Mouse (Mus musculus): ENCODE results near the gene Cyct. TPM values are rescaled to one million over a fixed set of nuclear protein-coding genes. Genes with fewer than 3 reads are reported as not detected.
A peak's percentile ranks its signal among the peaks of the same experiment; 100 is the strongest.

The Cyct gene
- total and polyA plus RNA-seq, 2 experiments, result not detected

DNA sequence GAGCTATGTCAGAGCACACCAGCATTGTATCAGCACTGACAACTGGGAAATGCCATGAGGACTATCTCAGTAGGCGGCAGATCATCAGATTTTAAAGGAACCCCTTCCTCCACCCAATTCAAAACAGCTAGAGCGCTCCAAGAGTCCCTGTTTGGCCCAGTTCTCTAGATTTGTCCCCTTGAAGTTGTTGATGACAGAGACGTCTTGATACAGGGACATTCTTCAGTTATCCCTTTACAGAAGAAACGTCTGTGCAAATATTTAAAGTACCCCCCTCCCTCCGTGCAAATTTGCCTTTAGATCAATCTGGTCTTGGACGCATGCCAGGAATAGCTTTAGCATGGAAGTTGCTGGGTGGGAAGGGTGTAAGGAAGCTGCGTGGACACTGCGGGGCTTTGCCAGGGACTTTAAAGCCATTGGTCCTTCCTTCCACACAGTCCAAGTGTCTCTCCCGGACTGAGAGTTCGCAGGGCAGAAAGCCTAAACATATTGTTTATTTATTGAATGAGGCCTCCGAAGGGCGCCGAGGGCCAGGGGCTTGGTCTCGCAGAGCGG lies 45.4 kb upstream of the Cyct start:
- H3K4me3 ChIP-seq (ENCODE audit: insufficient read depth, low read depth, low read length), result peak overlapping the region; percentile 87
- 3% methylated on average over 15 of the region's 15 CpGs for WGBS
- H3K79me2 ChIP-seq (ENCODE audit: control insufficient read depth, insufficient read depth, low read length), result no peaks in the 10 kb centered on the region
- peaks cover 8% of the 10 kb centered on the region for H3K4me1 ChIP-seq (ENCODE audit: control insufficient read depth, insufficient read depth, low read length)
- H3K36me3 ChIP-seq (ENCODE audit: control insufficient read depth, insufficient read depth, low read length), result no peaks in the 10 kb centered on the region
- no peak for TF ChIP-seq POLR2A (IDR thresholded peaks at IDR 0.05; ENCODE audit: extremely low read depth, insufficient read depth, low read length)
- H3K27ac ChIP-seq (replicated peaks; ENCODE audit: insufficient read depth, low read depth, low read length), result no peak overlapping the region
- DNase-seq (ENCODE audit: extremely low read depth, low read depth, low spot score), result no peak
- H3K9ac ChIP-seq (ENCODE audit: low read depth, low read length), result peak overlapping the region; percentile 74
- peaks cover 14% of the 10 kb centered on the region for H3K27me3 ChIP-seq (ENCODE audit: control insufficient read depth, insufficient read depth, low read length)

DNA sequence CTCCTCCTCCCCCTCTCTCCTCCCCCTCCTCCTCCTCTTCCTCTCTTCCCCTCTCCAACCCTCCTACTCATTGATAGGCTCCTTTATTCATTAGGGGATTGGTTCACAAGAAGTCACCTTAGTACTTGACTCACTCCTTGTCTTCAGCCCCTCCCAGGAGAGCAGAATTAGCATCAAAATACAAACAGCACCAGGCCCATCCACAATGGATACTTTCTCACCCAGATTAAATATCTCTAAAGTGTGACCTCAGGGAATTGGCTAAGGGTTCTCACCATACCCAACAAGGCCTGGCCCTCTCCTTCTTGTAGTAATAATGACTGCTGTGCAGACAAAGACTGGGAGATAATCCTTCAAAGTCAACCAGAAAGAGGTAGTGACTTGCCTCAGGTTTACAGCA lies 39.9 kb upstream of the Cyct start:
- TF ChIP-seq CTCF (IDR thresholded peaks at IDR 0.05; ENCODE audit: low read depth, low read length), result no peak
- no peak for TF ChIP-seq POLR2A (IDR thresholded peaks at IDR 0.05; ENCODE audit: extremely low read depth, insufficient read depth, low read length)
- Histone ChIP-seq H3K27me3 (ENCODE audit: control insufficient read depth, insufficient read depth, low read length) (peaks cover 7% of the 10 kb centered on the region), H3K4me1 (ENCODE audit: control insufficient read depth, insufficient read depth, low read length) (no peaks in the 10 kb centered on the region), H3K9ac (ENCODE audit: low read depth, low read length) (no peak overlapping the region), H3K27ac (replicated peaks; ENCODE audit: insufficient read depth, low read depth, low read length) (no peak overlapping the region), H3K4me3 (ENCODE audit: insufficient read depth, low read depth, low read length) (no peak overlapping the region), H3K36me3 (ENCODE audit: control insufficient read depth, insufficient read depth, low read length) (no peaks in the 10 kb centered on the region), H3K79me2 (ENCODE audit: control insufficient read depth, insufficient read depth, low read length) (no peaks in the 10 kb centered on the region)
- DNase-seq (ENCODE audit: extremely low read depth, low read depth, low spot score), result no peak

- Histone ChIP-seq H3K27me3 (ENCODE audit: control insufficient read depth, insufficient read depth, low read length) (no peaks in the 10 kb centered on the region), H3K36me3 (ENCODE audit: control insufficient read depth, insufficient read depth, low read length) (peaks cover 19% of the 10 kb centered on the region), H3K27ac (replicated peaks; ENCODE audit: insufficient read depth, low read depth, low read length) (no peak overlapping the region), H3K4me3 (ENCODE audit: insufficient read depth, low read depth, low read length) (no peak overlapping the region), H3K4me1 (ENCODE audit: control insufficient read depth, insufficient read depth, low read length) (no peaks in the 10 kb centered on the region), H3K9ac (ENCODE audit: low read depth, low read length) (no peak overlapping the region), H3K79me2 (ENCODE audit: control insufficient read depth, insufficient read depth, low read length) (no peaks in the 10 kb centered on the region)
- no peak for TF ChIP-seq CTCF (IDR thresholded peaks at IDR 0.05; ENCODE audit: low read depth, low read length)
- no peak for TF ChIP-seq POLR2A (IDR thresholded peaks at IDR 0.05; ENCODE audit: extremely low read depth, insufficient read depth, low read length)
- DNase-seq (ENCODE audit: extremely low read depth, low read depth, low spot score), result no peak
Observed at GRCm38 (mm10) chr2:76386531-76386930, 26.3 kb upstream of the Cyct start.

- Histone ChIP-seq H3K36me3 (ENCODE audit: control insufficient read depth, insufficient read depth, low read length) (peaks cover 52% of the 10 kb centered on the region), H3K9ac (ENCODE audit: low read depth, low read length) (no peak overlapping the region), H3K4me1 (ENCODE audit: control insufficient read depth, insufficient read depth, low read length) (no peaks in the 10 kb centered on the region), H3K27ac (replicated peaks; ENCODE audit: insufficient read depth, low read depth, low read length) (no peak overlapping the region), H3K79me2 (ENCODE audit: control insufficient read depth, insufficient read depth, low read length) (no peaks in the 10 kb centered on the region), H3K27me3 (ENCODE audit: control insufficient read depth, insufficient read depth, low read length) (no peaks in the 10 kb centered on the region), H3K4me3 (ENCODE audit: insufficient read depth, low read depth, low read length) (no peak overlapping the region)
- DNase-seq (ENCODE audit: extremely low read depth, low read depth, low spot score), result no peak
- WGBS, result 93% methylated on average over 19 of the region's 19 CpGs
- no peak for TF ChIP-seq CTCF (IDR thresholded peaks at IDR 0.05; ENCODE audit: low read depth, low read length)
- no peak for TF ChIP-seq POLR2A (IDR thresholded peaks at IDR 0.05; ENCODE audit: extremely low read depth, insufficient read depth, low read length)
Observed at GRCm38 (mm10) chr2:76378646-76379045, 18.4 kb upstream of the Cyct start.

GRCm38 (mm10) chr2:76374544-76375206 lies 14.4 kb upstream of the Cyct start:
- H3K79me2 ChIP-seq (ENCODE audit: control insufficient read depth, insufficient read depth, low read length), result peaks cover 5% of the 10 kb centered on the region; the same call in 1 of the 2 replicates
- H3K36me3 ChIP-seq (ENCODE audit: control insufficient read depth, insufficient read depth, low read length), result peaks cover 36% of the 10 kb centered on the region
- no peak overlapping the region for H3K9ac ChIP-seq (ENCODE audit: low read depth, low read length)
- WGBS, result 93% methylated on average over 6 of the region's 6 CpGs
- H3K27ac ChIP-seq (replicated peaks; ENCODE audit: insufficient read depth, low read depth, low read length), result no peak overlapping the region
- peaks cover 2% of the 10 kb centered on the region; the same call in 1 of the 2 replicates for H3K4me1 ChIP-seq (ENCODE audit: control insufficient read depth, insufficient read depth, low read length)
- no peak overlapping the region for H3K4me3 ChIP-seq (ENCODE audit: insufficient read depth, low read depth, low read length)
- no peaks in the 10 kb centered on the region for H3K27me3 ChIP-seq (ENCODE audit: control insufficient read depth, insufficient read depth, low read length)
- DNase-seq (ENCODE audit: extremely low read depth, low read depth, low spot score), result no peak
- TF ChIP-seq POLR2A (IDR thresholded peaks at IDR 0.05; ENCODE audit: extremely low read depth, insufficient read depth, low read length) (no peak), CTCF (IDR thresholded peaks at IDR 0.05; ENCODE audit: low read depth, low read length) (no peak)

- WGBS, result 81% methylated on average over 4 of the region's 4 CpGs
- Histone ChIP-seq H3K9ac (ENCODE audit: low read depth, low read length) (no peak overlapping the region), H3K79me2 (ENCODE audit: control insufficient read depth, insufficient read depth, low read length) (peaks cover 5% of the 10 kb centered on the region; the same call in 1 of the 2 replicates), H3K27me3 (ENCODE audit: control insufficient read depth, insufficient read depth, low read length) (no peaks in the 10 kb centered on the region), H3K4me3 (ENCODE audit: insufficient read depth, low read depth, low read length) (no peak overlapping the region), H3K27ac (replicated peaks; ENCODE audit: insufficient read depth, low read depth, low read length) (no peak overlapping the region), H3K4me1 (ENCODE audit: control insufficient read depth, insufficient read depth, low read length) (peaks cover 2% of the 10 kb centered on the region; the same call in 1 of the 2 replicates), H3K36me3 (ENCODE audit: control insufficient read depth, insufficient read depth, low read length) (peaks cover 20% of the 10 kb centered on the region; the same call in 1 of the 2 replicates)
- TF ChIP-seq CTCF (IDR thresholded peaks at IDR 0.05; ENCODE audit: low read depth, low read length), result no peak
- TF ChIP-seq POLR2A (IDR thresholded peaks at IDR 0.05; ENCODE audit: extremely low read depth, insufficient read depth, low read length), result no peak
- no peak for DNase-seq (ENCODE audit: extremely low read depth, low read depth, low spot score)
Observed at GRCm38 (mm10) chr2:76372244-76372643, 12.0 kb upstream of the Cyct start.

All from liver, adult 2 months (tissue).